Mouse (Mus musculus): Measurements from ENCODE around the gene Foxb1.

GRCm38 (mm10) chr9:69759721-69760221 lies 969 bp downstream of the Foxb1 start:
- TF ChIP-seq CTCF (IDR thresholded peaks at IDR 0.05; ENCODE audit: low read depth) = no peak
- TF ChIP-seq EP300 (optimal IDR thresholded peaks at IDR 0.05) = no peak

All from stomach, postnatal 0 days (tissue).